Mouse (Mus musculus) small intestine, adult 2 months (tissue): ENCODE results near the gene Ascl1. TPM values are rescaled to one million over a fixed set of nuclear protein-coding genes. Genes with fewer than 3 reads are reported as not detected.

ENCODE experiments used
- H3K27ac ChIP-seq: fragments of 200-500 bp; 2 replicates; pipeline ENCODE4 v1.5.1; 2012; ENCODE audit warnings: low read depth, low read length, control low read depth, inconsistent platforms; ENCODE audit not compliant: insufficient read depth
- H3K27me3 ChIP-seq: fragments of 200-500 bp; 2 replicates; pipeline ENCODE4 v1.6.1; 2012; ENCODE audit warnings: mild to moderate bottlenecking, moderate library complexity, low read length, inconsistent platforms; ENCODE audit not compliant: control insufficient read depth, insufficient read depth
- H3K36me3 ChIP-seq: fragments of 200-500 bp; 2 replicates; pipeline ENCODE4 v1.6.1; 2012; ENCODE audit warnings: mild to moderate bottlenecking, low read length, control low read depth, inconsistent platforms; ENCODE audit not compliant: control insufficient read depth, insufficient read depth
- H3K4me1 ChIP-seq: fragments of 200-500 bp; 2 replicates; pipeline ENCODE4 v1.6.1; 2012; ENCODE audit warnings: low read length, inconsistent platforms, mixed read lengths; ENCODE audit not compliant: control insufficient read depth, insufficient read depth, insufficient read length
- H3K4me3 ChIP-seq: fragments of 200-500 bp; 2 replicates; pipeline ENCODE4 v1.5.1; 2012; ENCODE audit warnings: low read depth, mild to moderate bottlenecking, control low read depth, inconsistent platforms, low read length, moderate library complexity
- CTCF ChIP-seq: fragments of 200-500 bp; IDR thresholded peaks from 2 replicates; pipeline ENCODE4 v1.5.1; 2012; ENCODE audit warnings: low read depth, mild to moderate bottlenecking, control low read depth, inconsistent platforms, low read length, moderate library complexity, mixed read lengths; ENCODE audit not compliant: insufficient replicate concordance, insufficient read length; ENCODE audit errors: extremely low read depth
- POLR2A ChIP-seq: fragments of 200-500 bp; IDR thresholded peaks from 2 replicates; pipeline ENCODE4 v1.6.1; 2012; ENCODE audit warnings: low read depth, mild to moderate bottlenecking, control low read depth, inconsistent platforms, low read length, moderate library complexity
- WGBS: fragments of 180-500 bp; shearing (Covaris S2); methylation state at CpG from one replicate; pipeline ENCODE4 v1.1.7; 2018; 5-methylcytosine and 5-hydroxymethylcytosine counted together
- polyA plus RNA-seq: library from polyadenylated mRNA; depleted of rRNA; stranded (reverse); fragments of >200 nt; gene quantifications from 2 replicates; pipeline ENCODE4 v1.2.3, GENCODE M21; 2012

Gene Ascl1
- polyA plus RNA-seq, 1 experiment = 0.27 TPM

GRCm38 (mm10) chr10:87503946-87504345 lies 10.5 kb upstream of the Ascl1 start:
- Histone ChIP-seq H3K4me3 (no peak overlapping the region), H3K27me3 (no peaks in the 10 kb centered on the region), H3K4me1 (no peaks in the 10 kb centered on the region), H3K27ac (no peak overlapping the region), H3K36me3 (no peaks in the 10 kb centered on the region)
- TF ChIP-seq POLR2A (no peak), CTCF (peak; percentile 57; the same call in 1 of the 2 replicates)
- WGBS = 4% methylated on average over 10 of the region's 10 CpGs

GRCm38 (mm10) chr10:87502283-87502682 lies 8.8 kb upstream of the Ascl1 start:
- Histone ChIP-seq H3K36me3 (no peaks in the 10 kb centered on the region), H3K27ac (no peak overlapping the region), H3K27me3 (no peaks in the 10 kb centered on the region), H3K4me3 (no peak overlapping the region), H3K4me1 (no peaks in the 10 kb centered on the region)
- WGBS = 25% methylated on average over 5 of the region's 5 CpGs
- TF ChIP-seq POLR2A (no peak), CTCF (no peak)

GRCm38 (mm10) chr10:87501659-87502042 lies 8.2 kb upstream of the Ascl1 start:
- TF ChIP-seq POLR2A (no peak), CTCF (no peak)
- no peaks in the 10 kb centered on the region for H3K36me3 ChIP-seq
- 26% methylated on average over 7 of the region's 7 CpGs for WGBS
- no peaks in the 10 kb centered on the region for H3K27me3 ChIP-seq
- H3K4me1 ChIP-seq = no peaks in the 10 kb centered on the region
- no peak overlapping the region for H3K4me3 ChIP-seq
- H3K27ac ChIP-seq = no peak overlapping the region

GRCm38 (mm10) chr10:87500926-87501658 lies 7.6 kb upstream of the Ascl1 start:
- Histone ChIP-seq H3K4me1 (no peaks in the 10 kb centered on the region), H3K27ac (no peak overlapping the region), H3K27me3 (no peaks in the 10 kb centered on the region), H3K4me3 (no peak overlapping the region), H3K36me3 (no peaks in the 10 kb centered on the region)
- WGBS = 17% methylated on average over 20 of the region's 20 CpGs
- TF ChIP-seq POLR2A = no peak
- TF ChIP-seq CTCF = no peak

DNA sequence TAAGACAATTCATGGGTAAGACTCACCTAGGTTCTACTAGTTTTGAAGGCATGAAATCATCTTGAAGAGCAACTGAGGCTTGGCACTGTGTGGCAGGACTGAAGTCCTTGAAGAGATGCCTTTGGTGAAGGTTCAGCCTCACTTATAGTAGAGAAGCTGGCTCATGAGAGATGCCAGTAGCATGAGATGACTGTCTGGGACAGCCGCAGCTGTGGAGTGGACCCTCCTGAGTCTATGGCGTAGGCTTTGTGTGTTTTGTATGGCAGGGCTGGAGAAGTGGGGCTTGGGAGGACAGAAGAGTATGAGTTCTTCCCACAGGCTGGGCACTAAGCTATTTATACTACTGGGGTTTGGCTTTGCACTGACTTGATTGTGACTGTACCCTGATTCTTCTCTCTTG lies 3.6 kb upstream of the Ascl1 start:
- H3K27ac ChIP-seq = no peak overlapping the region
- H3K36me3 ChIP-seq = no peaks in the 10 kb centered on the region
- H3K27me3 ChIP-seq = peaks cover 12% of the 10 kb centered on the region
- 86% methylated on average over 2 of the region's 2 CpGs for WGBS
- TF ChIP-seq CTCF (no peak), POLR2A (no peak)
- H3K4me1 ChIP-seq = no peaks in the 10 kb centered on the region
- no peak overlapping the region for H3K4me3 ChIP-seq

GRCm38 (mm10) chr10:87494596-87494995 lies 1.1 kb upstream of the Ascl1 start:
- H3K36me3 ChIP-seq = no peaks in the 10 kb centered on the region
- TF ChIP-seq CTCF (no peak), POLR2A (no peak)
- H3K4me1 ChIP-seq = no peaks in the 10 kb centered on the region
- peaks cover 14% of the 10 kb centered on the region for H3K27me3 ChIP-seq
- no peak overlapping the region for H3K4me3 ChIP-seq
- no peak overlapping the region for H3K27ac ChIP-seq
- 5% methylated on average over 18 of the region's 18 CpGs for WGBS

- Histone ChIP-seq H3K27ac (no peak overlapping the region), H3K36me3 (no peaks in the 10 kb centered on the region), H3K27me3 (peaks cover 16% of the 10 kb centered on the region), H3K4me3 (no peak overlapping the region), H3K4me1 (no peaks in the 10 kb centered on the region)
- WGBS = 3% methylated on average over 4 of the region's 4 CpGs
- TF ChIP-seq CTCF = no peak
Observed at GRCm38 (mm10) chr10:87494176-87494575, 716 bp upstream of the Ascl1 start.
